Comparison of ENCODE assay signal across 11 mouse cellular contexts in the genomic region with DNA sequence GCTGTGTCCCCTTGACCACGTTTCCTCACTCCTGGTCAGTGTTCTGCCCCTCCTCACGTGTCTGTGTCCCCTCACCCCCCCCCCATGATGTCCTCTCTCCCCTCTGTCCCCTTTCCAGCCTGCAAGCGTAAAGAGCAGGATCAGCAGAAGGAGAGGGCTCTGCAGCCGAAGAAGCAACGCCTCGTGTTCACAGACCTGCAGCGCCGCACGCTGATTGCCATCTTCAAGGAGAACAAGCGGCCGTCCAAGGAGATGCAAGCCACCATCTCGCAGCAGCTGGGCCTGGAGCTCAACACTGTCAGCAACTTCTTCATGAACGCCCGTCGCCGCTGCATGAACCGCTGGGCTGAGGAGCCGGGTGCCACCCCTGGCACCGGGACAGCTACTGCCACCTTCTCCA. TPM values are rescaled to one million over a fixed set of nuclear protein-coding genes. Genes with fewer than 3 reads are reported as not detected.
A peak's percentile ranks its signal among the peaks of the same experiment; 100 is the strongest.
DNase-seq lines count a peak whose midpoint lies in the region; ATAC-seq and TF ChIP-seq lines count a peak whose summit lies in the region.
"Had no signal": no experiment of that assay in that cellular context is flagged by ENCODE, and none has a peak within 500 bp of the region (broad histone marks: within the 10 kb centered on the region; RNA-seq: fewer than 3 reads in every experiment).

No protein-coding gene starts in this region.

- DNase-seq in heart, embryonic 10.5 days (ENCODE audit: low spot score) = no peak
- no peak for DNase-seq in heart, adult 2 months
- DNase-seq in right cerebral cortex, postnatal 14 days = no peak
- no peak for DNase-seq in gastrocnemius, adult 18-20 months (ENCODE audit: low spot score)
- no peak for DNase-seq in adrenal gland, adult 2 months

- peak overlapping the region; percentile 35 for H3K4me3 ChIP-seq in heart, embryonic 10.5 days
- H3K4me3 ChIP-seq in heart, adult 2 months = no peak overlapping the region
- peak overlapping the region; percentile 45; the same call in 1 of the 2 replicates for H3K4me3 ChIP-seq in E14TG2a.4 (replicated peaks; ENCODE audit: low read length)
- peak overlapping the region; percentile 7; the same call in 1 of the 2 replicates for H3K4me3 ChIP-seq in forebrain, embryonic 12.5 days (replicated peaks)
- H3K4me3 ChIP-seq in limb, embryonic 12.5 days (replicated peaks) = no peak overlapping the region; the same call in 1 of the 2 replicates
- H3K4me3 ChIP-seq: liver, embryonic 15.5 days had no signal

- intact Hi-C loops in heart, adult 2 months (cut with DNase I) = no loop called here

- peaks cover 61% of the 10 kb centered on the region for H3K27me3 ChIP-seq in heart, embryonic 10.5 days (ENCODE audit: insufficient read depth, poor library complexity, severe bottlenecking)
- no peaks in the 10 kb centered on the region; the same call in 1 of the 2 replicates for H3K27me3 ChIP-seq in heart, adult 2 months (ENCODE audit: control insufficient read depth, insufficient read depth, low read length)
- H3K27me3 ChIP-seq in E14TG2a.4 (ENCODE audit: insufficient read depth, low read length) = peaks cover 71% of the 10 kb centered on the region
- peaks cover 63% of the 10 kb centered on the region for H3K27me3 ChIP-seq in forebrain, embryonic 12.5 days
- peaks cover 84% of the 10 kb centered on the region for H3K27me3 ChIP-seq in limb, embryonic 12.5 days

- H3K36me3 ChIP-seq in heart, embryonic 10.5 days = no peaks in the 10 kb centered on the region
- H3K36me3 ChIP-seq in heart, adult 2 months (ENCODE audit: control insufficient read depth, insufficient read depth, low read length) = no peaks in the 10 kb centered on the region
- H3K36me3 ChIP-seq in E14TG2a.4 (ENCODE audit: insufficient read depth, low read length) = no peaks in the 10 kb centered on the region
- no peaks in the 10 kb centered on the region for H3K36me3 ChIP-seq in forebrain, embryonic 12.5 days (replicated peaks)
- no peaks in the 10 kb centered on the region for H3K36me3 ChIP-seq in limb, embryonic 12.5 days
- H3K36me3 ChIP-seq: liver, embryonic 15.5 days had no signal

- no peak for ATAC-seq in forebrain, embryonic 12.5 days (ENCODE audit: low FRiP score)
- no peak for ATAC-seq in limb, embryonic 12.5 days (ENCODE audit: insufficient number of reproducible peaks, insufficient read depth, low FRiP score, low TSS enrichment, low read depth)

- TF ChIP-seq POLR2A in heart, adult 2 months (IDR thresholded peaks at IDR 0.05; ENCODE audit: insufficient read depth, low read depth, low read length) = no peak

- WGBS in heart, embryonic 10.5 days = 6% methylated on average over 19 of the region's 19 CpGs
- 12% methylated on average over 19 of the region's 19 CpGs for WGBS in heart, adult 2 months
- WGBS in forebrain, embryonic 12.5 days = 8% methylated on average over 19 of the region's 19 CpGs
- WGBS in limb, embryonic 12.5 days = 8% methylated on average over 19 of the region's 19 CpGs

- H3K4me2 ChIP-seq in forebrain, embryonic 12.5 days = 0 out of 2 replicates have a peak overlapping the region, but pooled peaks have one; percentile 21
- H3K4me2 ChIP-seq in limb, embryonic 12.5 days = peak overlapping the region; percentile 34
- H3K4me2 ChIP-seq: liver, embryonic 15.5 days had no signal

- no peak overlapping the region for H3K9ac ChIP-seq in heart, adult 2 months (ENCODE audit: low read depth, low read length)
- H3K9ac ChIP-seq in forebrain, embryonic 12.5 days = peak overlapping the region; percentile 33
- no peak overlapping the region; the same call in 1 of the 2 replicates for H3K9ac ChIP-seq in limb, embryonic 12.5 days (replicated peaks)
- H3K9ac ChIP-seq: liver, embryonic 15.5 days had no signal

- no peak for TF ChIP-seq EP300 in heart, adult 2 months (IDR thresholded peaks at IDR 0.05; ENCODE audit: insufficient read depth, low read depth, low read length)

- H3K27ac ChIP-seq in heart, embryonic 10.5 days = peak overlapping the region; percentile 7; the same call in 1 of the 2 replicates
- H3K27ac ChIP-seq in heart, adult 2 months = no peak overlapping the region
- no peak overlapping the region for H3K27ac ChIP-seq in forebrain, embryonic 12.5 days
- no peak overlapping the region for H3K27ac ChIP-seq in limb, embryonic 12.5 days
- H3K27ac ChIP-seq: liver, embryonic 15.5 days had no signal

- no peaks in the 10 kb centered on the region for H3K79me2 ChIP-seq in heart, adult 2 months (replicated peaks; ENCODE audit: control insufficient read depth, insufficient read depth, low read length)

- no peak for TF ChIP-seq CTCF in heart, adult 2 months (IDR thresholded peaks at IDR 0.05)
- no peak for TF ChIP-seq CTCF in E14TG2a.4 (conservative IDR thresholded peaks at IDR 0.05; ENCODE audit: low read length)

- peaks cover 26% of the 10 kb centered on the region for H3K4me1 ChIP-seq in heart, embryonic 10.5 days
- no peaks in the 10 kb centered on the region; the same call in 1 of the 2 replicates for H3K4me1 ChIP-seq in heart, adult 2 months (ENCODE audit: control insufficient read depth, insufficient read depth, low read length)
- peaks cover 38% of the 10 kb centered on the region for H3K4me1 ChIP-seq in E14TG2a.4 (replicated peaks; ENCODE audit: low read depth, low read length)
- H3K4me1 ChIP-seq in forebrain, embryonic 12.5 days = peaks cover 18% of the 10 kb centered on the region
- 0 out of 2 replicates have a peak, but pooled peaks cover 7% of the 10 kb centered on the region for H3K4me1 ChIP-seq in limb, embryonic 12.5 days (replicated peaks)

- no peaks in the 10 kb centered on the region for H3K9me3 ChIP-seq in heart, embryonic 10.5 days
- no peaks in the 10 kb centered on the region for H3K9me3 ChIP-seq in E14TG2a.4 (ENCODE audit: low read length)
- H3K9me3 ChIP-seq in forebrain, embryonic 12.5 days = no peaks in the 10 kb centered on the region
- H3K9me3 ChIP-seq in limb, embryonic 12.5 days = no peaks in the 10 kb centered on the region
- H3K9me3 ChIP-seq: liver, embryonic 15.5 days had no signal

RNA-seq across cellular contexts. Expression of a gene that starts 19.1 kb away (rescaled TPM):
- 0.44 TPM in 1 of 2 replicates, not detected in the other for polyA plus RNA-seq in heart, embryonic 10.5 days (2016; fragmentation: Nextera tagmentation; extraction: Ambion mirVana)
- total RNA-seq in heart, adult 2 months (2021) = under 1 TPM in 1 of 2 experiments, not detected in 1; 0.05 TPM
- 0.06 and 0.09 TPM in 2 replicates for polyA plus RNA-seq in heart, adult 2 months (2012; rRNA removed)
- polyA plus RNA-seq in forebrain, embryonic 12.5 days (2016; fragmentation: Nextera tagmentation; extraction: Ambion mirVana) = 0.68 and 0.83 TPM in 2 replicates
- not detected in 2 replicates for polyA plus RNA-seq in limb, embryonic 12.5 days (2016; fragmentation: Nextera tagmentation; extraction: Ambion mirVana)
- total RNA-seq in gastrocnemius, adult 18-20 months (2021) = not detected
- not detected for total RNA-seq in adrenal gland, adult 2 months (2021)
- polyA plus RNA-seq in adrenal gland, adult 2 months (2012; rRNA removed) = not detected in 2 replicates
- total RNA-seq: layer of hippocampus, postnatal 25 days had no signal
- polyA plus RNA-seq: cortical plate, adult 2 months; liver, embryonic 15.5 days had no signal

RNA-seq across cellular contexts. Expression of a gene that starts 25.2 kb away (rescaled TPM):
- polyA plus RNA-seq in heart, embryonic 10.5 days (2016; fragmentation: Nextera tagmentation; extraction: Ambion mirVana) = 0.31 and 0.32 TPM in 2 replicates
- not detected for total RNA-seq in heart, adult 2 months (2021)
- polyA plus RNA-seq in heart, adult 2 months (2012; rRNA removed) = 0.39 and 0.50 TPM in 2 replicates
- polyA plus RNA-seq in forebrain, embryonic 12.5 days (2016; fragmentation: Nextera tagmentation; extraction: Ambion mirVana) = 0.46 and 0.64 TPM in 2 replicates
- 0.29 and 0.50 TPM in 2 replicates for polyA plus RNA-seq in limb, embryonic 12.5 days (2016; fragmentation: Nextera tagmentation; extraction: Ambion mirVana)
- not detected for total RNA-seq in gastrocnemius, adult 18-20 months (2021)
- total RNA-seq in adrenal gland, adult 2 months (2021) = 1 to 10 TPM in 1 of 2 experiments, under 1 TPM in 1; 0.52 to 1.1 TPM
- polyA plus RNA-seq in adrenal gland, adult 2 months (2012; rRNA removed) = 0.16 and 0.21 TPM in 2 replicates
- polyA plus RNA-seq: liver, embryonic 15.5 days had no signal

RNA-seq across cellular contexts. Expression of a gene that starts 47.6 kb away (rescaled TPM):
- polyA plus RNA-seq in heart, embryonic 10.5 days (2016; fragmentation: Nextera tagmentation; extraction: Ambion mirVana) = 25.1 and 26.9 TPM in 2 replicates
- total RNA-seq in heart, adult 2 months (2021) = 10 to 100 TPM; 11.6 to 12.3 TPM
- 19.5 and 19.8 TPM in 2 replicates for polyA plus RNA-seq in heart, adult 2 months (2012; rRNA removed)
- 31.0 and 36.0 TPM in 2 replicates for polyA plus RNA-seq in forebrain, embryonic 12.5 days (2016; fragmentation: Nextera tagmentation; extraction: Ambion mirVana)
- 33.4 and 34.1 TPM in 2 replicates for polyA plus RNA-seq in limb, embryonic 12.5 days (2016; fragmentation: Nextera tagmentation; extraction: Ambion mirVana)
- total RNA-seq in gastrocnemius, adult 18-20 months (2021) = 10 to 100 TPM in 1 of 2 experiments, 1 to 10 TPM in 1; 9.6 to 11.1 TPM
- 10 to 100 TPM; 37.1 to 41.8 TPM for total RNA-seq in adrenal gland, adult 2 months (2021)
- 88.8 and 105 TPM in 2 replicates for polyA plus RNA-seq in adrenal gland, adult 2 months (2012; rRNA removed)

Comparison
In these comparisons a context has a peak if more than half of its experiments do, and no peak if none do; other contexts are left out.
1. H3K4me3 ChIP-seq: peak in heart, embryonic 10.5 days (single experiment), E14TG2a.4 (single experiment) and forebrain, embryonic 12.5 days (single experiment); none in heart, adult 2 months (single experiment) and limb, embryonic 12.5 days (single experiment).